Mouse (Mus musculus) heart, embryonic 15.5 days (tissue): ENCODE data around the gene Olfr1208. TPM values are rescaled to one million over a fixed set of nuclear protein-coding genes. Genes with fewer than 3 reads are reported as not detected.

Experiments
- ATAC-seq: fragments of 200-750 bp; cut with Nextera tagmentation; replicated peaks from 2 replicates; pipeline ENCODE4 v1.8.0; 2017; ENCODE audit warnings: low read depth, moderate TSS enrichment; ENCODE audit not compliant: insufficient number of reproducible peaks, insufficient read depth, low FRiP score
- H3K27ac ChIP-seq: fragments of 300-500 bp; sonication (generic); 2 replicates; pipeline ENCODE4 v1.5.1; 2015; ENCODE audit warnings: mild to moderate bottlenecking, inconsistent platforms
- H3K27me3 ChIP-seq: fragments of 300-500 bp; sonication (generic); 2 replicates; pipeline ENCODE4 v1.6.1; 2015; ENCODE audit warnings: inconsistent platforms
- H3K36me3 ChIP-seq: fragments of 300-500 bp; sonication (generic); 2 replicates; pipeline ENCODE4 v1.6.1; 2015; ENCODE audit warnings: mild to moderate bottlenecking, inconsistent platforms
- H3K4me1 ChIP-seq: fragments of 300-500 bp; sonication (generic); replicated peaks from 2 replicates; pipeline ENCODE4 v1.6.1; 2015; ENCODE audit warnings: inconsistent platforms
- H3K4me2 ChIP-seq: fragments of 300-500 bp; sonication (generic); 2 replicates; pipeline ENCODE4 v1.6.1; 2015; ENCODE audit warnings: inconsistent platforms, mild to moderate bottlenecking, moderate library complexity
- H3K4me3 ChIP-seq: fragments of 300-500 bp; sonication (generic); 2 replicates; pipeline ENCODE4 v1.5.1; 2015; ENCODE audit warnings: mild to moderate bottlenecking, inconsistent platforms
- H3K9ac ChIP-seq: fragments of 300-500 bp; sonication (generic); 2 replicates; pipeline ENCODE4 v1.6.1; 2015; ENCODE audit warnings: mild to moderate bottlenecking, inconsistent platforms
- H3K9me3 ChIP-seq: fragments of 300-500 bp; sonication (generic); replicated peaks from 2 replicates; pipeline ENCODE4 v1.6.1; 2016; ENCODE audit warnings: inconsistent platforms
- WGBS: fragments of 180-500 bp; shearing (Covaris S2); methylation state at CpG from one replicate; pipeline ENCODE4 v1.1.7; 2015; ENCODE audit warnings: mixed read lengths; 5-methylcytosine and 5-hydroxymethylcytosine counted together
- polyA plus RNA-seq: library from polyadenylated mRNA; unstranded; fragments of >200 nt; fragmentation: Nextera tagmentation; extraction: Ambion mirVana; gene quantifications from 2 replicates; pipeline ENCODE4 v1.2.1, GENCODE M21; 2015

Gene Olfr1208
- polyA plus RNA-seq: not detected in 2 replicates

DNA sequence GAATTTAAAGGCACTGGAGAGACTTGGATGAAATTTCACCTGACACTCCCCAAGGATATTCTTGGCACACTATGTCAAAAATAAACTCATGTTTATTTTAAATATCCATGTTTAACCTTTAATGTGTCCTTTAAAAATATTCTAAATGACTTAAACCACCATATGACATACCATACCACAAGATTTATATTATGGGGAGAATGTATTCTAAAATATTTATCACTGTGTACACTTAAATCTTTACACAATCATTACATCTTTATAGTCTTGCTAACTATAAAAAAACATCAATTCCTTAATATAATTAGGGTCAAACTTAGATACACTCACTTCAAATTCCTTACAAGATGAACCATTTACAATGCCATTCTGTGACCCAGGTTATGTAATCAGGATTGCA, at the start of gene Olfr1208:
TSS of gene Olfr1208 (minus strand) at position 101 of the 400 bp plus-strand sequence.
- H3K4me2 ChIP-seq: no peak within 1 kb of the TSS
- no peak within 1 kb of the TSS for H3K4me3 ChIP-seq
- no peak within 1 kb of the TSS for H3K27ac ChIP-seq
- no peaks in the 10 kb centered on the region for H3K4me1 ChIP-seq
- H3K9ac ChIP-seq: no peak within 1 kb of the TSS
- ATAC-seq: no peak
- H3K27me3 ChIP-seq: no peaks in the 10 kb centered on the region
- H3K36me3 ChIP-seq: no peaks in the 10 kb centered on the region
- H3K9me3 ChIP-seq: no peaks in the 10 kb centered on the region

DNA sequence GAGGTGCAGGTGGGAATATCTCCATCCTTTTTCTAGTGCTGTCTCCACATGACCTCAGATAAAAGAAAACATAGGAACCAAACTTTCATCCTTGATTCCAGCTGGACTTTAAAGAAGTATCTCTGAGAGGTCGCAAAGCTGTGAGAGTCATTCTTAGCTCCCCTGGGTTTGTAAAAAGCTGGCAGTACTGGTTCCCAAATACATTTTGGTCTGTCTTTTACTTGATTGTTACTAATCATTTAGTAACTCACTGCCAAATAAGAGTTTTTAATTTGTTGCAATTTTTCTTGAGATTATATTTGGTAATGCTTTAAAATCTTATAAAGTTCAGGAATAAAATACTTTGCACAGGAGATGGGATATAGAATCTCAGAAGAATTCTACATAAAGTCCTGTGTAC, 35.9 kb upstream of the Olfr1208 start, which contains the start of gene Olfr1211:
TSS of gene Olfr1211 (minus strand) at position 101 of the 400 bp plus-strand sequence.
- Histone ChIP-seq H3K9ac (no peak within 1 kb of the TSS), H3K4me1 (no peaks in the 10 kb centered on the region), H3K4me3 (no peak within 1 kb of the TSS), H3K9me3 (no peaks in the 10 kb centered on the region), H3K4me2 (no peak within 1 kb of the TSS), H3K27ac (no peak within 1 kb of the TSS), H3K27me3 (no peaks in the 10 kb centered on the region), H3K36me3 (no peaks in the 10 kb centered on the region)
- WGBS: 77% methylated on average over 1 of the region's 1 CpGs
- ATAC-seq: no peak

GRCm38 (mm10) chr2:88915057-88915456, 12.9 kb upstream of the Olfr1208 start, which contains the start of gene Olfr1209:
TSS of gene Olfr1209 (minus strand) at chr2:88915157.
- 84% methylated on average over 3 of the region's 3 CpGs for WGBS
- Histone ChIP-seq H3K4me2 (no peak within 1 kb of the TSS), H3K9me3 (no peaks in the 10 kb centered on the region), H3K4me1 (no peaks in the 10 kb centered on the region), H3K9ac (no peak within 1 kb of the TSS), H3K4me3 (no peak within 1 kb of the TSS), H3K27ac (no peak within 1 kb of the TSS), H3K27me3 (no peaks in the 10 kb centered on the region), H3K36me3 (no peaks in the 10 kb centered on the region)
- ATAC-seq: no peak

DNA sequence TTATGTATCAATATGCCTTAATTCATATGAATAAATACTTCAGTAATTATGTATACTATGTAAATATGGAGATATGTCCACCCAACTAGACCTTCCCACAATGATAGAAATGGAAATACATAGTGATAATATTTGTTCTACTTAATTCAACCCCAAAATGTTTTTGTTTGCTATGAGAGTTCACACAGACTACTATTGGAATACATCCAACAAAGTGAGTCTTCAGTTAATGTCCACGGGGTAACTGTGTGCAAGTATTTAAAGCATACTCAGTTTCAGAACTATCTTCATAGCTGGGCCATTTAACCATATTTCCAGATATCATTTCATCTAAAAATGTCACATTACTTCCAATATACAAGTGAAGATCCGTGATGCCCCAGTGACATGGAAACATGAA, 39.2 kb downstream of the Olfr1208 start, which contains the start of gene Olfr1206:
TSS of gene Olfr1206 (plus strand) at position 301 of the 400 bp plus-strand sequence.
- H3K4me1 ChIP-seq: no peaks in the 10 kb centered on the region
- no peaks in the 10 kb centered on the region for H3K27me3 ChIP-seq
- no peak within 1 kb of the TSS for H3K27ac ChIP-seq
- WGBS: 71% methylated on average over 2 of the region's 2 CpGs
- H3K9ac ChIP-seq: no peak within 1 kb of the TSS
- no peak within 1 kb of the TSS for H3K4me2 ChIP-seq
- no peaks in the 10 kb centered on the region for H3K9me3 ChIP-seq
- ATAC-seq: no peak
- H3K4me3 ChIP-seq: no peak within 1 kb of the TSS
- H3K36me3 ChIP-seq: no peaks in the 10 kb centered on the region

GRCm38 (mm10) chr2:88848992-88849391, 53.1 kb downstream of the Olfr1208 start, which contains the start of gene Olfr1204:
TSS of gene Olfr1204 (plus strand) at chr2:88849292.
- H3K9ac ChIP-seq: no peak within 1 kb of the TSS
- H3K4me3 ChIP-seq: no peak within 1 kb of the TSS
- no peak within 1 kb of the TSS for H3K27ac ChIP-seq
- 85% methylated on average over 1 of the region's 1 CpGs for WGBS
- H3K4me2 ChIP-seq: no peak within 1 kb of the TSS
- H3K9me3 ChIP-seq: no peaks in the 10 kb centered on the region
- no peaks in the 10 kb centered on the region for H3K36me3 ChIP-seq
- no peaks in the 10 kb centered on the region for H3K4me1 ChIP-seq
- no peak for ATAC-seq
- H3K27me3 ChIP-seq: no peaks in the 10 kb centered on the region

Other genes starting within 250 kb of the Olfr1208 start
- not detected in 2 replicates for gene Olfr1193, start 226.7 kb downstream of the Olfr1208 start, polyA plus RNA-seq
- not detected in 2 replicates for gene Olfr1195, start 213.1 kb downstream of the Olfr1208 start, polyA plus RNA-seq
- not detected in 2 replicates for gene Olfr1196, start 197.7 kb downstream of the Olfr1208 start, polyA plus RNA-seq
- not detected in 2 replicates for gene Olfr1197, start 169.9 kb downstream of the Olfr1208 start, polyA plus RNA-seq
- not detected in 2 replicates for gene Olfr1198, start 150.9 kb downstream of the Olfr1208 start, polyA plus RNA-seq
- not detected in 2 replicates for gene Olfr1199, start 141.8 kb downstream of the Olfr1208 start, polyA plus RNA-seq
- not detected in 2 replicates for gene Olfr1200, start 131.8 kb downstream of the Olfr1208 start, polyA plus RNA-seq
- gene Olfr1201, start 109.3 kb downstream of the Olfr1208 start, polyA plus RNA-seq: not detected in 2 replicates
- gene Olfr1202, start 87.8 kb downstream of the Olfr1208 start, polyA plus RNA-seq: not detected in 2 replicates
- gene Olfr1205, start 72.6 kb downstream of the Olfr1208 start, polyA plus RNA-seq: not detected in 2 replicates
- not detected in 2 replicates for gene Olfr1204, start 53.0 kb downstream of the Olfr1208 start, polyA plus RNA-seq
- gene Olfr1206, start 39.1 kb downstream of the Olfr1208 start, polyA plus RNA-seq: not detected in 2 replicates
- gene Olfr1209, start 12.8 kb upstream of the Olfr1208 start, polyA plus RNA-seq: not detected in 2 replicates
- gene Olfr1211, start 35.8 kb upstream of the Olfr1208 start, polyA plus RNA-seq: not detected in 2 replicates
- not detected in 2 replicates for gene Olfr1212, start 51.7 kb upstream of the Olfr1208 start, polyA plus RNA-seq
- not detected in 2 replicates for gene Gm13762, start 78.0 kb upstream of the Olfr1208 start, polyA plus RNA-seq
- gene Olfr1214, start 90.3 kb upstream of the Olfr1208 start, polyA plus RNA-seq: not detected in 2 replicates
- not detected in 2 replicates for gene Olfr1215, start 104.7 kb upstream of the Olfr1208 start, polyA plus RNA-seq
- gene Olfr1216, start 116.0 kb upstream of the Olfr1208 start, polyA plus RNA-seq: not detected in 2 replicates
- not detected in 2 replicates for gene Olfr1217, start 129.8 kb upstream of the Olfr1208 start, polyA plus RNA-seq
- not detected in 2 replicates for gene Olfr1218, start 158.9 kb upstream of the Olfr1208 start, polyA plus RNA-seq
- gene Olfr1219, start 181.2 kb upstream of the Olfr1208 start, polyA plus RNA-seq: not detected in 2 replicates
- not detected in 2 replicates for gene Olfr1220, start 204.5 kb upstream of the Olfr1208 start, polyA plus RNA-seq
- not detected in 2 replicates for gene Olfr1221, start 215.0 kb upstream of the Olfr1208 start, polyA plus RNA-seq
- gene Olfr1222, start 230.7 kb upstream of the Olfr1208 start, polyA plus RNA-seq: not detected in 2 replicates
- not detected in 2 replicates for gene Olfr1223, start 249.2 kb upstream of the Olfr1208 start, polyA plus RNA-seq